Mouse (Mus musculus): ENCODE data around the gene Rpl35a.

The Rpl35a gene

GRCm38 (mm10) chr16:33056095-33056785, at the start of gene Rpl35a, which contains the start of gene Iqcg:
Gene Rpl35a (plus strand): TSS chr16:33056453.
Gene Iqcg (minus strand): TSS chr16:33056218.
- POLR2A ChIA-PET, result interaction anchor here (0.5 to 10.5 kb wide), 222 partner anchors 8 to 1640 kb away, joined by 3 to 189 read pairs (median 4); partner anchors contain the start of genes Osbpl11 (in 3 of the 4), Lrch3 (in 2 of the 4), Tnk2 (in 2 of the 4) and Cep19 (in 1 of the 4)
- CTCF ChIA-PET, result interaction anchor here (0.6 to 2.0 kb wide), 8 partner anchors 32 to 1476 kb away, joined by 3 to 13 read pairs (median 4); no protein-coding TSS in a partner anchor

GRCm38 (mm10) chr16:33006888-33007287, 49.4 kb upstream of the Rpl35a start:
- ChIA-PET POLR2A (interaction anchor here in 2 of 4 experiments (1.0 to 1.7 kb wide), 6 partner anchors 11 to 56 kb away, joined by 3 to 8 read pairs (median 4); partner anchors contain the start of genes Iqcg (in 2 of the 2) and Rpl35a (in 1 of the 2)), CTCF (interaction anchor here (0.5 to 2.0 kb wide), 5 partner anchors 17 to 193 kb away, joined by 3 to 9 read pairs (median 4); no protein-coding TSS in a partner anchor)

GRCm38 (mm10) chr16:33007436-33007835, 48.8 kb upstream of the Rpl35a start:
- CTCF ChIA-PET, result interaction anchor here in 3 of 4 experiments (0.5 to 2.0 kb wide), 5 partner anchors 16 to 1725 kb away, joined by 3 to 9 read pairs (median 5); no protein-coding TSS in a partner anchor

GRCm38 (mm10) chr16:33010166-33010565, 46.1 kb upstream of the Rpl35a start:
- POLR2A ChIA-PET, result interaction anchor here in 2 of 4 experiments (0.7 to 1.9 kb wide), 3 partner anchors 11 to 807 kb away, joined by 3 to 4 read pairs (median 3); no protein-coding TSS in a partner anchor
- CTCF ChIA-PET, result interaction anchor here in 1 of 4 experiments (2.3 kb wide), 1 partner anchor 13 kb away, joined by 12 read pairs; no protein-coding TSS in a partner anchor

More at GRCm38 (mm10) chr16:33007436-33007835, 48.8 kb upstream of the Rpl35a start:
- POLR2A ChIA-PET, result interaction anchor here in 3 of 4 experiments (0.5 to 1.9 kb wide), 10 partner anchors 9 to 116 kb away, joined by 3 to 8 read pairs (median 4); partner anchors contain the start of genes Iqcg (in 3 of the 3) and Rpl35a (in 1 of the 3)

- ChIA-PET CTCF (interaction anchor here in 3 of 4 experiments (2.0 to 3.8 kb wide), 3 partner anchors 10 kb away, joined by 7 to 18 read pairs (median 11); no protein-coding TSS in a partner anchor), POLR2A (interaction anchor here in 2 of 4 experiments (0.5 to 2.7 kb wide), 6 partner anchors 9 to 891 kb away, joined by 3 to 18 read pairs (median 5); partner anchors contain the start of genes Iqcg (in 1 of the 2) and Rpl35a (in 1 of the 2))
Measured at GRCm38 (mm10) chr16:33013801-33014200, 42.5 kb upstream of the Rpl35a start.

GRCm38 (mm10) chr16:33014921-33015320, 41.3 kb upstream of the Rpl35a start:
- ChIA-PET POLR2A (interaction anchor here in 1 of 4 experiments (2.7 kb wide), 1 partner anchor 42 kb away, joined by 18 read pairs; the partner anchor contains the start of genes Iqcg and Rpl35a), CTCF (interaction anchor here in 1 of 4 experiments (3.8 kb wide), 1 partner anchor 9 kb away, joined by 18 read pairs; no protein-coding TSS in a partner anchor)

GRCm38 (mm10) chr16:33015396-33015907, 40.8 kb upstream of the Rpl35a start:
- ChIA-PET CTCF (interaction anchor here in 1 of 4 experiments (3.8 kb wide), 1 partner anchor 8 kb away, joined by 18 read pairs; no protein-coding TSS in a partner anchor), POLR2A (no interaction called here)

GRCm38 (mm10) chr16:33015986-33016385, 40.3 kb upstream of the Rpl35a start:
- CTCF ChIA-PET, result no interaction called here
- POLR2A ChIA-PET, result interaction anchor here in 1 of 4 experiments (0.6 kb wide), 1 partner anchor 44 kb away, joined by 5 read pairs; no protein-coding TSS in a partner anchor

- POLR2A ChIA-PET, result interaction anchor here in 3 of 4 experiments (0.7 to 3.3 kb wide), 5 partner anchors 10 to 321 kb away, joined by 3 to 21 read pairs (median 8); partner anchors contain the start of genes Iqcg (in 2 of the 3) and Rpl35a (in 2 of the 3)
- CTCF ChIA-PET, result interaction anchor here in 3 of 4 experiments (0.5 to 0.7 kb wide), 4 partner anchors 18 to 1056 kb away, joined by 3 to 8 read pairs (median 4); partner anchors contain the start of gene Lmln (in 1 of the 3)
Measured at GRCm38 (mm10) chr16:33017677-33018349, 38.4 kb upstream of the Rpl35a start.

- POLR2A ChIA-PET, result interaction anchor here in 3 of 4 experiments (0.5 to 3.3 kb wide), 8 partner anchors 12 to 716 kb away, joined by 3 to 21 read pairs (median 4); partner anchors contain the start of genes Iqcg (in 2 of the 3) and Rpl35a (in 2 of the 3)
- CTCF ChIA-PET, result interaction anchor here in 1 of 4 experiments (0.7 kb wide), 1 partner anchor 314 kb away, joined by 3 read pairs; no protein-coding TSS in a partner anchor
Measured at GRCm38 (mm10) chr16:33019117-33019770, 37.0 kb upstream of the Rpl35a start.

- POLR2A ChIA-PET, result interaction anchor here in 2 of 4 experiments (0.7 to 3.6 kb wide), 2 partner anchors 35 to 169 kb away, joined by 3 to 38 read pairs; partner anchors contain the start of genes Iqcg (in 1 of the 2) and Rpl35a (in 1 of the 2)
- CTCF ChIA-PET, result interaction anchor here in 3 of 4 experiments (0.6 to 1.3 kb wide), 4 partner anchors 306 to 510 kb away, joined by 3 to 5 read pairs (median 4); no protein-coding TSS in a partner anchor
Measured at GRCm38 (mm10) chr16:33021381-33021780, 34.9 kb upstream of the Rpl35a start.

GRCm38 (mm10) chr16:33023750-33024149, 32.5 kb upstream of the Rpl35a start:
- POLR2A ChIA-PET, result interaction anchor here (0.5 to 3.6 kb wide), 21 partner anchors 11 to 434 kb away, joined by 3 to 38 read pairs (median 3); partner anchors contain the start of genes Iqcg (in 4 of the 4), Rpl35a (in 3 of the 4) and Osbpl11 (in 1 of the 4)
- CTCF ChIA-PET, result interaction anchor here (0.5 to 2.2 kb wide), 91 partner anchors 9 to 1646 kb away, joined by 3 to 21 read pairs (median 4); partner anchors contain the start of genes Iqcg (in 3 of the 4), Rpl35a (in 2 of the 4), Osbpl11 (in 1 of the 4) and Snx4 (in 1 of the 4)

GRCm38 (mm10) chr16:33024456-33025104, 31.7 kb upstream of the Rpl35a start:
- POLR2A ChIA-PET, result interaction anchor here (0.7 to 3.6 kb wide), 16 partner anchors 10 to 222 kb away, joined by 3 to 38 read pairs (median 3); partner anchors contain the start of genes Iqcg (in 4 of the 4), Rpl35a (in 3 of the 4) and Osbpl11 (in 1 of the 4)

GRCm38 (mm10) chr16:33026357-33026756, 29.9 kb upstream of the Rpl35a start:
- ChIA-PET POLR2A (interaction anchor here in 2 of 4 experiments (0.6 to 1.2 kb wide), 5 partner anchors 30 to 567 kb away, joined by 3 to 6 read pairs (median 3); partner anchors contain the start of genes Iqcg (in 2 of the 2) and Rpl35a (in 2 of the 2)), CTCF (interaction anchor here in 1 of 4 experiments (0.6 to 2.0 kb wide), 2 partner anchors 9 to 185 kb away, joined by 5 to 6 read pairs; no protein-coding TSS in a partner anchor)

More at GRCm38 (mm10) chr16:33024456-33025104, 31.7 kb upstream of the Rpl35a start:
- CTCF ChIA-PET, result interaction anchor here (0.5 to 2.2 kb wide), 71 partner anchors 8 to 1732 kb away, joined by 3 to 21 read pairs (median 5); partner anchors contain the start of genes Iqcg (in 2 of the 4), Osbpl11 (in 1 of the 4), Rpl35a (in 1 of the 4) and Smbd1 (in 1 of the 4)

- ChIA-PET CTCF (interaction anchor here in 3 of 4 experiments (0.6 to 1.9 kb wide), 9 partner anchors 10 to 391 kb away, joined by 3 to 11 read pairs (median 5); no protein-coding TSS in a partner anchor), POLR2A (interaction anchor here (0.6 to 2.9 kb wide), 12 partner anchors 12 to 149 kb away, joined by 3 to 25 read pairs (median 5); partner anchors contain the start of genes Rpl35a (in 3 of the 4), Iqcg (in 2 of the 4) and Osbpl11 (in 1 of the 4))
Measured at GRCm38 (mm10) chr16:33036006-33036405, 20.2 kb upstream of the Rpl35a start.

All from embryonic stem cell, embryonic (primary cell).